Mouse (Mus musculus) limb, embryonic 13.5 days (tissue): ENCODE results near the gene Cd40lg. TPM values are rescaled to one million over a fixed set of nuclear protein-coding genes. Genes with fewer than 3 reads are reported as not detected.

Experiments
- ATAC-seq: fragments of 200-750 bp; cut with Nextera tagmentation; 2 replicates; pipeline ENCODE4 v1.8.0; 2017; ENCODE audit warnings: low read depth, moderate number of reproducible peaks, moderate TSS enrichment; ENCODE audit not compliant: low FRiP score
- H3K27ac ChIP-seq: fragments of 300-500 bp; sonication (generic); 2 replicates; pipeline ENCODE4 v1.5.1; 2015; ENCODE audit warnings: inconsistent platforms, mild to moderate bottlenecking, moderate library complexity
- H3K27me3 ChIP-seq: fragments of 300-500 bp; sonication (generic); 2 replicates; pipeline ENCODE4 v1.6.1; 2015; ENCODE audit warnings: mild to moderate bottlenecking, inconsistent platforms
- H3K36me3 ChIP-seq: fragments of 300-500 bp; sonication (generic); 2 replicates; pipeline ENCODE4 v1.6.1; 2015; ENCODE audit warnings: inconsistent platforms, mild to moderate bottlenecking, moderate library complexity
- H3K4me1 ChIP-seq: fragments of 300-500 bp; sonication (generic); 2 replicates; pipeline ENCODE4 v1.6.1; 2015; ENCODE audit warnings: inconsistent platforms
- H3K4me2 ChIP-seq: fragments of 300-500 bp; sonication (generic); replicated peaks from 2 replicates; pipeline ENCODE4 v1.6.1; 2015; ENCODE audit warnings: inconsistent platforms, mild to moderate bottlenecking, moderate library complexity
- H3K4me3 ChIP-seq: fragments of 300-500 bp; sonication (generic); 2 replicates; pipeline ENCODE4 v1.5.1; 2015; ENCODE audit warnings: moderate library complexity, mild to moderate bottlenecking, inconsistent platforms
- H3K9ac ChIP-seq: fragments of 300-500 bp; sonication (generic); 2 replicates; pipeline ENCODE4 v1.6.1; 2015; ENCODE audit warnings: mild to moderate bottlenecking, inconsistent platforms
- H3K9me3 ChIP-seq: fragments of 300-500 bp; sonication (generic); 2 replicates; pipeline ENCODE4 v1.6.1; 2016; ENCODE audit warnings: inconsistent platforms
- WGBS: fragments of 180-500 bp; shearing (Covaris S2); methylation state at CpG from one replicate; pipeline ENCODE4 v1.1.7; 2015; 5-methylcytosine and 5-hydroxymethylcytosine counted together
- polyA plus RNA-seq: library from polyadenylated mRNA; unstranded; fragments of >200 nt; fragmentation: Nextera tagmentation; extraction: Ambion mirVana; gene quantifications from 2 replicates; pipeline ENCODE4 v1.2.1, GENCODE M21; 2015

The Cd40lg gene
- polyA plus RNA-seq, result not detected in 2 replicates

DNA sequence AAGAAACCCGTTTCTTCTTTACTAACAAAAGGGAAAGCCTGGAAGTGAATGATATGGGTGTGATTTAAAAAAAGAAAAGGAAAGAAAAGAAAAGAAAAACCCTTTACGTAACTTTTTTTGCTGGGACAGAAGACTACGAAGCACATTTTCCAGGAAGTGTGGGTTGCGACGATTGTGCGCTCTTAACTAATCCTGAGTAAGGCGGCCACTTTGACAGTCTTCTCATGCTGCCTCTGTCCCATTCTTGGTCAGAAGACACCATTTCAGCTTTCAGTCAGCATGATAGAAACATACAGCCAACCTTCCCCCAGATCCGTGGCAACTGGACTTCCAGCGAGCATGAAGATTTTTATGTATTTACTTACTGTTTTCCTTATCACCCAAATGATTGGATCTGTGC lies at the start of gene Cd40lg:
TSS of gene Cd40lg (plus strand) at position 268 of the 400 bp plus-strand sequence.
- 86% methylated on average over 9 of the region's 9 CpGs for WGBS

GRCm38 (mm10) chrX:57166549-57166948 lies 45.4 kb upstream of the Cd40lg start:
- H3K9ac ChIP-seq, result no peak overlapping the region
- no peak overlapping the region for H3K4me3 ChIP-seq
- no peaks in the 10 kb centered on the region for H3K36me3 ChIP-seq
- no peaks in the 10 kb centered on the region for H3K4me1 ChIP-seq
- WGBS, result 65% methylated on average over 1 of the region's 1 CpGs
- no peaks in the 10 kb centered on the region for H3K27me3 ChIP-seq
- no peak for ATAC-seq
- H3K27ac ChIP-seq, result no peak overlapping the region
- no peak overlapping the region for H3K4me2 ChIP-seq
- H3K9me3 ChIP-seq, result no peaks in the 10 kb centered on the region

More for the DNA sequence above, at the start of gene Cd40lg:
- Histone ChIP-seq H3K9ac (no peak within 1 kb of the TSS), H3K27me3 (no peaks in the 10 kb centered on the region), H3K9me3 (no peaks in the 10 kb centered on the region), H3K4me3 (no peak within 1 kb of the TSS), H3K4me1 (no peaks in the 10 kb centered on the region), H3K27ac (no peak within 1 kb of the TSS), H3K4me2 (no peak within 1 kb of the TSS), H3K36me3 (no peaks in the 10 kb centered on the region)
- no peak for ATAC-seq

DNA sequence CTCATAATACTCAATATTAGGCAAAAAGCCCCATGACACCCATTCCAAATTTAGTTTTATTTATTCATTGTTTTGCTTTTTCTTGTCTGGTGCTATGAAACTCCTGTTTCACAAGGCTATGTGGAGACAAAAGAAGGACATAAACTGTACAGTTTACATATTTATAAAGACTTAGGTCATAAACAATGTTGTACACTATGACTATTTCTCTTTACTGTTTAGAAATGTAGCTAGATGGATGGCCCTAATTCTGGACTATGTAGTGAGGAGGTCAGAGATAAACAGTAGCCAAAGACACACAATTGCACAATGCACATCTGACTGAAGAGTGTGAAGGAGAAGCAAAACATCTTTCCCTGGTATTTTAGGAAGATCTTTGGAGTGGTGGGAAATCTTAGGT lies 40.7 kb upstream of the Cd40lg start:
- H3K27me3 ChIP-seq, result no peaks in the 10 kb centered on the region
- no peaks in the 10 kb centered on the region for H3K36me3 ChIP-seq
- no peak overlapping the region for H3K27ac ChIP-seq
- no peaks in the 10 kb centered on the region for H3K9me3 ChIP-seq
- no peak overlapping the region for H3K9ac ChIP-seq
- no peaks in the 10 kb centered on the region for H3K4me1 ChIP-seq
- no peak overlapping the region for H3K4me3 ChIP-seq
- no peak for ATAC-seq
- no peak overlapping the region for H3K4me2 ChIP-seq

DNA sequence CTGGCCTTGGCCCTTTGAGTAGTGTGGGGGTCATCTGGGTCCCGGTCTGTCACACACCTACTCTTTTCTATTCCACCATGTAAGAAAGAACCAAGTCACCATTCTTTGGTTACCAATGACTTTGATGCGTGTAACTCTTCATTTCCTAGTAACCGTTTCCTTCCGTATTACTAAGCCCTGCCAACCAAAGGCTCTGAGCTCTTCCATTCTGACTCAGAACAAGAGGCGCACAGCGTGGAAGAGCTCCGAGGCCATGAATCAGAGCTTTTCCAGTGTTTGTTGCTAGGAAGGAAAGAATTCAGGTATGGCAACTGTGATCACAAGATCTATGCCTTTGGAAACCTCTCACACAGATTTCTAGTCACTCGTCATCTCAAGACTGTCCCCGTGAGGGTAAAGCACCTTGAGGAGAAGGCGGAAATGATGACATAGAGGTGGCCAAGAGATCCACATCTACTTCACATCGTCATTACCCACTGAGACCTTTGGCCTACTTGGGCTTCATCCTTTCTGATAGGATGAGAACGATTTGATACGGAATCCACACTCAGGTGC lies 34.6 kb upstream of the Cd40lg start:
- Histone ChIP-seq H3K9me3 (no peaks in the 10 kb centered on the region), H3K27ac (no peak overlapping the region), H3K27me3 (no peaks in the 10 kb centered on the region), H3K4me1 (no peaks in the 10 kb centered on the region), H3K36me3 (no peaks in the 10 kb centered on the region), H3K4me3 (no peak overlapping the region), H3K4me2 (no peak overlapping the region), H3K9ac (no peak overlapping the region)
- 91% methylated on average over 13 of the region's 13 CpGs for WGBS
- ATAC-seq, result no peak

GRCm38 (mm10) chrX:57182470-57182869 lies 29.5 kb upstream of the Cd40lg start:
- Histone ChIP-seq H3K4me3 (no peak overlapping the region), H3K27me3 (no peaks in the 10 kb centered on the region), H3K4me1 (no peaks in the 10 kb centered on the region), H3K4me2 (no peak overlapping the region), H3K27ac (no peak overlapping the region), H3K9ac (no peak overlapping the region), H3K9me3 (no peaks in the 10 kb centered on the region), H3K36me3 (no peaks in the 10 kb centered on the region)
- no peak for ATAC-seq
- WGBS, result 85% methylated on average over 2 of the region's 2 CpGs

GRCm38 (mm10) chrX:57183359-57183758 lies 28.6 kb upstream of the Cd40lg start:
- WGBS, result 89% methylated on average over 3 of the region's 3 CpGs
- Histone ChIP-seq H3K4me3 (no peak overlapping the region), H3K36me3 (no peaks in the 10 kb centered on the region), H3K4me2 (no peak overlapping the region), H3K4me1 (no peaks in the 10 kb centered on the region), H3K27ac (no peak overlapping the region), H3K9ac (no peak overlapping the region), H3K27me3 (no peaks in the 10 kb centered on the region), H3K9me3 (no peaks in the 10 kb centered on the region)
- ATAC-seq, result no peak

- no peaks in the 10 kb centered on the region for H3K4me1 ChIP-seq
- H3K27ac ChIP-seq, result no peak overlapping the region
- no peak for ATAC-seq
These were observed 24.6 kb upstream of the Cd40lg start for GRCm38 (mm10) chrX:57187301-57187700.

GRCm38 (mm10) chrX:57189335-57189734 lies 22.6 kb upstream of the Cd40lg start:
- H3K4me1 ChIP-seq, result no peaks in the 10 kb centered on the region
- no peaks in the 10 kb centered on the region for H3K36me3 ChIP-seq
- H3K9ac ChIP-seq, result no peak overlapping the region
- ATAC-seq, result no peak
- H3K4me2 ChIP-seq, result no peak overlapping the region
- H3K27me3 ChIP-seq, result no peaks in the 10 kb centered on the region
- H3K27ac ChIP-seq, result no peak overlapping the region
- 70% methylated on average over 5 of the region's 5 CpGs for WGBS
- no peak overlapping the region for H3K4me3 ChIP-seq
- H3K9me3 ChIP-seq, result no peaks in the 10 kb centered on the region

More at GRCm38 (mm10) chrX:57187301-57187700, 24.6 kb upstream of the Cd40lg start:
- H3K27me3 ChIP-seq, result no peaks in the 10 kb centered on the region
- no peaks in the 10 kb centered on the region for H3K9me3 ChIP-seq
- WGBS, result 81% methylated on average over 8 of the region's 8 CpGs
- H3K9ac ChIP-seq, result no peak overlapping the region
- no peak overlapping the region for H3K4me2 ChIP-seq
- no peak overlapping the region for H3K4me3 ChIP-seq
- no peaks in the 10 kb centered on the region for H3K36me3 ChIP-seq

- Histone ChIP-seq H3K36me3 (no peaks in the 10 kb centered on the region), H3K27me3 (no peaks in the 10 kb centered on the region), H3K27ac (no peak overlapping the region), H3K4me3 (no peak overlapping the region), H3K9ac (no peak overlapping the region), H3K9me3 (no peaks in the 10 kb centered on the region), H3K4me1 (no peaks in the 10 kb centered on the region), H3K4me2 (no peak overlapping the region)
- 78% methylated on average over 9 of the region's 9 CpGs for WGBS
- ATAC-seq, result no peak
These were observed 15.6 kb upstream of the Cd40lg start for GRCm38 (mm10) chrX:57196319-57196718.

- H3K9ac ChIP-seq, result no peak overlapping the region
- H3K4me3 ChIP-seq, result no peak overlapping the region
- no peaks in the 10 kb centered on the region for H3K4me1 ChIP-seq
- H3K9me3 ChIP-seq, result no peaks in the 10 kb centered on the region
- no peak overlapping the region for H3K4me2 ChIP-seq
- ATAC-seq, result no peak
- no peaks in the 10 kb centered on the region for H3K27me3 ChIP-seq
- 31% methylated on average over 2 of the region's 2 CpGs for WGBS
- H3K27ac ChIP-seq, result no peak overlapping the region
- H3K36me3 ChIP-seq, result no peaks in the 10 kb centered on the region
These were observed 13.9 kb upstream of the Cd40lg start for GRCm38 (mm10) chrX:57198036-57198435.

- no peak for ATAC-seq
- H3K27me3 ChIP-seq, result no peaks in the 10 kb centered on the region
- 70% methylated on average over 2 of the region's 2 CpGs for WGBS
- H3K4me2 ChIP-seq, result no peak overlapping the region
- H3K9ac ChIP-seq, result no peak overlapping the region
- no peak overlapping the region for H3K4me3 ChIP-seq
- no peaks in the 10 kb centered on the region for H3K4me1 ChIP-seq
- no peaks in the 10 kb centered on the region for H3K9me3 ChIP-seq
- no peak overlapping the region for H3K27ac ChIP-seq
- H3K36me3 ChIP-seq, result no peaks in the 10 kb centered on the region
These were observed 11.5 kb upstream of the Cd40lg start for GRCm38 (mm10) chrX:57200397-57200796.

DNA sequence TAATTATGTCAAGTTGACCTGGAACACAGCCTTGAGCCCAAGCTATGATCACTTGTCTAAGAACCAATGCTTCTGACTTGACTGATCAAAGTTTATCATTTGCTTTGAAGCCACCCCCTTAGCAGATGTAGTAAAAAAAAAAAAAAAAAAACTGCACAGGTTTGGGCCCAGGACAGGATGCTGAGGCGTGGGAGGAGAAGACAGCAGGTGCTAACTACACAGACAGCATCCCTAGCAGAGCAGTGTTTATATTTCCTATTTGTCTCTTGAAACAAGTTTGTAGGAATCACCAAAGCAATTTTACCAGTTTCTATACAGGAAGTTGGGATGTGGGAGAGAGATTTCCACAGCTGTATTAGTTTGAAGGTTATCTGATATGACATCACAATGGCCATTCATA lies 1.4 kb upstream of the Cd40lg start:
- ATAC-seq, result no peak

DNA sequence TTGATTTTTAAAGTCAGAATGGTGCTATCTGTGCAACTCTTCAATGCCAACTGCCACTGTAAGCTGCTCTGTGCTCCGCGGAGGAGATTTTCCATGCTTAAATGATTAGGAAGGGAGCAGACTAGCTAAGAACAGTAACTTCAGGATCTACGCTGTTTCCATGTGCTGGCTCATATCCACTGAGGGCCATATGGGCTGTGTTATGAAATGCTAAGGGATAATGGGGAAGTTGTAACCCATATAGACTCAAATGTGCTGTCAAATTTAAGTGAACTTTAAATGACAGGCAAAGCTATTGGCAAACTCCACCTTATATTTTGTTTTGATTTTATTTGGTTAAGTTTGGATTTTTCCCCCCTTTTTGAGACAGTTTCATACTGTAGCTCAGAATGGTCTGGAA lies 919 bp downstream of the Cd40lg start:
- Histone ChIP-seq H3K27me3 (no peaks in the 10 kb centered on the region), H3K9me3 (no peaks in the 10 kb centered on the region), H3K4me2 (no peak overlapping the region), H3K27ac (no peak overlapping the region), H3K36me3 (no peaks in the 10 kb centered on the region), H3K9ac (no peak overlapping the region), H3K4me1 (no peaks in the 10 kb centered on the region), H3K4me3 (no peak overlapping the region)
- ATAC-seq, result no peak
- WGBS, result 79% methylated on average over 3 of the region's 3 CpGs

More for the DNA sequence above, 1.4 kb upstream of the Cd40lg start:
- Histone ChIP-seq H3K4me1 (no peaks in the 10 kb centered on the region), H3K9ac (no peak overlapping the region), H3K4me2 (no peak overlapping the region), H3K27me3 (no peaks in the 10 kb centered on the region), H3K9me3 (no peaks in the 10 kb centered on the region), H3K36me3 (no peaks in the 10 kb centered on the region), H3K27ac (no peak overlapping the region), H3K4me3 (no peak overlapping the region)
- WGBS, result 71% methylated on average over 1 of the region's 1 CpGs
